Mouse (Mus musculus): Measurements from ENCODE around the gene Gdf15. TPM values are rescaled to one million over a fixed set of nuclear protein-coding genes. Genes with fewer than 3 reads are reported as not detected.
"Not testable (repeated sequence)": the region's sequence is repeated elsewhere in the genome, so short reads cannot be mapped to it uniquely, and the experiment has no call there.

The Gdf15 gene
- total and polyA plus RNA-seq, 3 experiments: 0.03 TPM; not detected in 2

DNA sequence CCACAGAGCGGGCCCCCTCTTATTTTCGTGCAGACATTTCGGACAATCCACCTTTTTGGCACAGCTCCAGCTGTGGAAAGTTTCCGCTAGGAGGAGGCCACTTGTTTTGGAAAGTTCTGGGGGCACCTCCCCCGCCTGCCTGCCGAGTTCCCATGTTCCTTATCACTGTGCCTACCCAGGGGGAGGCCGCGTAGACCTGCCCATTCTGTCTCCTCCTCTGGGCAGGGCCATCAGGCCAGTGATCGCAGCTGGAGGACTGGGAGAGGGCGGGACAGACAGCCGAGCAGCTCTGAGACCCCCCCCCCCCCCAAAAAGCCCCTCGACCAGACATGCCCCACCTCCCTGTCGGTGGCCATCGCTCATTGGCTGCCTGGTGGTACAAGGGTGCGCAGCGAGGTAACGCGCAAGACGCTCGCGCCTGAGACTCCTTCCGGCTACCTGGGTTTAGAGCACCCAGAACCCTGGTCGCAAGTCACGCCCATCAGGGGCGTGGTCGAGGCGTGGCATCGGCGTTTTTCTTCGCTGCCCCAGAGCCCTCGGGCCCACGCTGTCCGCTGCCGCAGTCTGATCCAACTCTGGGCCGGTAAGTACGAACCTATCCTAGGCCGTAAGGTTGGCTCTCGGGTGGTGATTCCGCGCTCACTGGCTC lies 38.2 kb downstream of the Gdf15 start, which contains the start of gene Isyna1:
Isyna1 (plus strand) TSS at position 413 of the 649 bp plus-strand sequence.
- TF ChIP-seq GATA2 (IDR thresholded peaks at IDR 0.05; ENCODE audit: borderline replicate concordance, low read depth, low read length) (no peak), CTCF (IDR thresholded peaks at IDR 0.05; ENCODE audit: low read depth, low read length) (no peak), TAL1 (conservative IDR thresholded peaks at IDR 0.05; ENCODE audit: low read depth, low read length) (no peak)
- Histone ChIP-seq H3K36me3 (replicated peaks) (peaks cover 84% of the 10 kb centered on the region), H3K4me1 (ENCODE audit: insufficient read depth, low read depth, low read length) (peaks cover 30% of the 10 kb centered on the region), H3K27me3 (ENCODE audit: insufficient read depth, low read length) (no peaks in the 10 kb centered on the region), H3K4me3 (ENCODE audit: low read depth, low read length) (peak within 1 kb of the TSS; percentile 81), H3K9me3 (replicated peaks) (peaks cover 25% of the 10 kb centered on the region)
- ATAC-seq (ENCODE audit: extremely low read depth, insufficient number of reproducible peaks, low FRiP score, poor library complexity, severe bottlenecking) (peak; percentile 90), DNase-seq (ENCODE audit: low spot score) (peak; percentile 96)

DNA sequence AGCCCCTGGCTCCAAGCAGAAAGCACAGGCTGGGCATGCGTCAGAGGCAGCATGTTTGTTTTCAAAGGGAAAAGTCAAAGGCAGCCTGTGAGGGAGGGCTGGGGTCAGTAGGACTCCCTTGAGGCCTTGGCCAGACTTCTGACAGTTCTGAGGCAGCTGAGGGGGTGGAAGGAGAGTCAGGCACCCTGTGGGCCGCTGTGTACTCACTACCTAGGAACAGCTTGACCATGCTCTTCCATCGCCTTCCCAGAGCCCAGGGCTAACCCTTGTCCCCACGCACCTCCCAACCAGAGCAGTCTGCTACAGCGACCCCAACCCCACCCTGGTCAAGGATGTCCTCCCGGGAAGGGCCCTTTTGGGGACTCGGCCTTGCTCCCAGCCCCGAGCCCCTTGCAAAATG lies 39.1 kb downstream of the Gdf15 start:
- no peak for ATAC-seq (ENCODE audit: extremely low read depth, insufficient number of reproducible peaks, low FRiP score, poor library complexity, severe bottlenecking)
- Histone ChIP-seq H3K9me3 (replicated peaks) (peaks cover 17% of the 10 kb centered on the region), H3K4me3 (ENCODE audit: low read depth, low read length) (peak overlapping the region; percentile 81; the same call in 1 of the 2 replicates), H3K4me1 (ENCODE audit: insufficient read depth, low read depth, low read length) (peaks cover 30% of the 10 kb centered on the region), H3K27me3 (ENCODE audit: insufficient read depth, low read length) (no peaks in the 10 kb centered on the region), H3K36me3 (replicated peaks) (peaks cover 80% of the 10 kb centered on the region)
- TF ChIP-seq GATA1 (IDR thresholded peaks at IDR 0.05; ENCODE audit: borderline replicate concordance, low read length): no peak
- TF ChIP-seq GATA2 (IDR thresholded peaks at IDR 0.05; ENCODE audit: borderline replicate concordance, low read depth, low read length): no peak
- DNase-seq (ENCODE audit: low spot score): no peak

DNA sequence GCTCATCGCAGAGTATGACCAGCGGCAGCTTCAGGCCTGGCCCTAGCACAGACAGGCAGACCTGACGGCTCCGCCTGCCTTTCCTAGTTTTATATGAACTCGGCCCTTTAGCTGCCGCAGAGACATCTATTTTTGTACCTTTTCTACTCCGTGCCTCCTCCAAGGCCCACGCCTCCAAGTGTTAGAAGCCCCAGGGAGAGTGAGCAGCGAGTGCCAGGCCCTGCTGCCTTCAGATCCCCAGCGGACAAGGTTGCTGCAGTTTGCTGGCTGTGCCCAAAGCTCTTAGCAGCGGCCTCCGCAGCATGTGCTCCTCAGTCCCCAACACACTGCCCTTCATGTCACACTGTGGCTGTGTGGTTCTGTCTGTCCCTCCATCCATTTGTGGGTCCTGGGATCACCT lies 40.7 kb downstream of the Gdf15 start:
- no peak overlapping the region for H3K4me3 ChIP-seq (ENCODE audit: low read depth, low read length)
- H3K9me3 ChIP-seq (replicated peaks): peaks cover 5% of the 10 kb centered on the region; the same call in 1 of the 2 replicates
- H3K27me3 ChIP-seq (ENCODE audit: insufficient read depth, low read length): no peaks in the 10 kb centered on the region
- DNase-seq (ENCODE audit: low spot score) (no peak), ATAC-seq (ENCODE audit: extremely low read depth, insufficient number of reproducible peaks, low FRiP score, poor library complexity, severe bottlenecking) (no peak)
- H3K4me1 ChIP-seq (ENCODE audit: insufficient read depth, low read depth, low read length): peaks cover 30% of the 10 kb centered on the region
- peaks cover 79% of the 10 kb centered on the region for H3K36me3 ChIP-seq (replicated peaks)
- TF ChIP-seq POLR2AphosphoS5 (IDR thresholded peaks at IDR 0.05; ENCODE audit: insufficient replicate concordance, low read depth, low read length) (no peak), CTCF (IDR thresholded peaks at IDR 0.05; ENCODE audit: low read depth, low read length) (no peak)

DNA sequence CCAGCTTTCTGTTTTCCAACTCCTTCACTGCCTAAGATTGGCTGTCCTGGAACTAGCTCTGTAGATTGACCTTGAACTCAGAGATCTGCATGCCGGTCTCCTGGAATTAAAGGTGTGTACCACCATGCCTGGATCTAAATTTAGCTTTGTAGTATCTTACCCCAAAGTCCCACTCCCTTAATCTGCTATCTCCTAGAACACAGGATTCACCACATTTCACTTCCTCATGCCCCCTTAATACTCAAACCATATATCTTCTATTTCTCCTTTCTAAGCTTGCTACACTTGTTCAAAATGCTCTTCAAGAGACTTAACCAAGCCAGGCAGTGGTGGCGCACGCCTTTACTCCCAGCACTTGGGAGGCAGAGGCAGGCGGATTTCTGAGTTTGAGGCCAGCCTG lies 44.3 kb downstream of the Gdf15 start:
- H3K9me3 ChIP-seq (replicated peaks); H3K4me3 ChIP-seq (ENCODE audit: low read depth, low read length); H3K4me1 ChIP-seq (ENCODE audit: insufficient read depth, low read depth, low read length); DNase-seq (ENCODE audit: low spot score); H3K27me3 ChIP-seq (ENCODE audit: insufficient read depth, low read length); ATAC-seq (ENCODE audit: extremely low read depth, insufficient number of reproducible peaks, low FRiP score, poor library complexity, severe bottlenecking): not testable (repeated sequence)
- peaks cover 92% of the 10 kb centered on the region for H3K36me3 ChIP-seq (replicated peaks)

DNA sequence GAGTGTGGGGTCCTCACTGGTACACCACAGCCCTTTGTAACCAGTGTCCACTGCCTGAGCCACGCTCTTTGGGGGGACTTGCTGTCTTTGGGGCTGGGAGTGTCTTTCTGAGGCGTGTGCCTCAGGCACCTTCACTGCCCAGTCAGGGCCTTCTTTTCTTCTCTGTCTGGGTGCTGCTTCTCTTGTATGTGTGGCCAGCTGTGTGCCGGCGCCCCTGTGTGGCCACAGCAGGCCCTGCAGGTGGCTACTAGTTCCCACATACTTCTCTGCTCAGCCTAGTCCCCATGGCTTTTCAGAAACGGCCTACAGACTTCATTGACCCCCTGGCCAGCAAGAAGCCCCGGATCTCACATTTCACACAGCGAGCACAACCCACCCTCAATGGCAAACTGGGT lies 47.0 kb downstream of the Gdf15 start:
- peaks cover 92% of the 10 kb centered on the region for H3K36me3 ChIP-seq (replicated peaks)
- no peaks in the 10 kb centered on the region for H3K9me3 ChIP-seq (replicated peaks)
- H3K27me3 ChIP-seq (ENCODE audit: insufficient read depth, low read length): no peaks in the 10 kb centered on the region
- TF ChIP-seq TAL1 (conservative IDR thresholded peaks at IDR 0.05; ENCODE audit: low read depth, low read length): no peak
- TF ChIP-seq CTCF (IDR thresholded peaks at IDR 0.05; ENCODE audit: low read depth, low read length): peak; percentile 70; the same call in 1 of the 2 replicates
- H3K4me3 ChIP-seq (ENCODE audit: low read depth, low read length): no peak overlapping the region
- DNase-seq (ENCODE audit: low spot score) (peak; percentile 61), ATAC-seq (ENCODE audit: extremely low read depth, insufficient number of reproducible peaks, low FRiP score, poor library complexity, severe bottlenecking) (no peak)
- H3K4me1 ChIP-seq (ENCODE audit: insufficient read depth, low read depth, low read length): peaks cover 7% of the 10 kb centered on the region

DNA sequence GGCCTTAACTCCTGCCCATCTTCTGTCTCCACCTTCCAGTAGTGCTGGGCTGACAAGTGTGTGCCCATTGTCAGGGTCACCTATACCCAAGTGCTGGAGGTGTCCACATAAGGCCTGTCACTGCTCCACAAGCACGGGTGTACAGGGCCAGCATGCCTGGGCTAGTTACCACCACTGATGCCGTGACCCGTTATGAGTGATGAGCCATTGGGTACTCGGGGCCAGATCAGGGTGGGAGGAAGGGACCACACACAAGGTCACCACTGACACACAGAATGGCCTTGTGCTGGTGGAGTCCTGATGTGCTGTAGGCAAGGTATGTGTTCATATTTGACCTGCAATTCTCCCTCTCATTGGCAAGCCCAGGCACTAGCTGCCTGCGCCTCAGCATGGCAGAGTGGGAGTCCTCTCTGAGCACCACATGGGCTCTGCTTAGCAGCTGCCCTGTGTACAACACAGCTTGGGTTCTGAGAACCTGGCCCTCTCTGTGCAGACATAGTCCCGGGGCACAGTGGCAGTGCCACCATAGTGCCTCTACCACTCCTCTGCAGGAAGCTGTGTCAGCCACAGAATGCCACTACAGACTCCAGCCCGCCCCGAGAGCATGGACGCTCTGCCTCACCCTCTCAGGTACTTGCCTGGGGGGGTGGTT lies 47.5 kb downstream of the Gdf15 start:
- H3K4me3 ChIP-seq (ENCODE audit: low read depth, low read length): no peak overlapping the region
- H3K27me3 ChIP-seq (ENCODE audit: insufficient read depth, low read length): no peaks in the 10 kb centered on the region
- ATAC-seq (ENCODE audit: extremely low read depth, insufficient number of reproducible peaks, low FRiP score, poor library complexity, severe bottlenecking): no peak
- DNase-seq (ENCODE audit: low spot score): no peak
- TF ChIP-seq POLR2AphosphoS5 (IDR thresholded peaks at IDR 0.05; ENCODE audit: insufficient replicate concordance, low read depth, low read length) (no peak), GATA1 (IDR thresholded peaks at IDR 0.05; ENCODE audit: borderline replicate concordance, low read length) (no peak), GATA2 (IDR thresholded peaks at IDR 0.05; ENCODE audit: borderline replicate concordance, low read depth, low read length) (no peak), CTCF (IDR thresholded peaks at IDR 0.05; ENCODE audit: low read depth, low read length) (no peak), TAL1 (conservative IDR thresholded peaks at IDR 0.05; ENCODE audit: low read depth, low read length) (no peak)
- H3K36me3 ChIP-seq (replicated peaks): peaks cover 93% of the 10 kb centered on the region
- peaks cover 7% of the 10 kb centered on the region for H3K4me1 ChIP-seq (ENCODE audit: insufficient read depth, low read depth, low read length)
- H3K9me3 ChIP-seq (replicated peaks): no peaks in the 10 kb centered on the region

Data from G1E (cell line).